Mouse (Mus musculus) retina, postnatal 1 day (tissue): Measurements from ENCODE around the gene S100a8.
A peak's percentile ranks its signal among the peaks of the same experiment; 100 is the strongest.

Experiments
- DNase-seq: peaks from one replicate; pipeline ENCODE4 v3.0.0-alpha.2; 2012

The S100a8 gene

DNA sequence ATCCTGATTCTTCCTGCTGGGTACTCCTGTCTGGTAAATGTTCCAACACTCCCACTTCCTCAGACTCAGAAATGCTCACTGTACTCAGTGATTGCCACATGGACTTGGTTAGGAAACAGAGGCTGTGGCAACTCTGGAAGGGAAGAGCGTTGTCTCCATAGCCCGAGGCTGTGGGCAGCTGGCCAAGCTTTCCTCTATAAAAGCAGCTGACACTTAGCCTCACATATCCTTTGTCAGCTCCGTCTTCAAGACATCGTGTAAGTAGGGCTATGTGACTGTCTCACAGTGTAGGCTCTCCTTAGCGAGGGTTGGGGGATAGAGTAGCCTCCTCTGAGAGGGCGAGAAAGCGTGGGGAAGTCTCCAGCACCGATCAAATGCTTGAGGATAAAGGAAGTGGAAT, at the start of gene S100a8:
TSS of gene S100a8 (plus strand) at position 133 of the 400 bp plus-strand sequence.
- peak; percentile 12 for DNase-seq

DNA sequence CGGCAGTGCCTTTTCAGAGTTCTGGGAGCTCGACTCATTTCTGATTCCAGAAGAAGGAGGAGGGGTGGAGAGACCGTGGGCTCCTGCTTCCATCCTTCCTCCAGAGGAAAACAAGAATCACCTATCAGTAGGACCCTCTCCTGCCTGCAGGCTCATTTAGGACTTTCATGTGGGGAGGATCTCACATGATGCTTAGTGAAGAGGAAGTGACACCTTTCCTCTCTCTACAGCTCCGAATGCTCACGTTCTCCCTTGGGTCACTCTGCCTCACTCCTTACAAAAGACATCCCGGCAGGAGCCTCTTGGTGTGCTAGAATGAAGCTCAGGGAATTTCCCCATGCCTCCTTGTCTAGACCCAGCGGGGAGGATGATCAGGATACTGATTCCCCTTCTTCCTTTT, 47.2 kb upstream of the S100a8 start:
- no peak for DNase-seq

DNA sequence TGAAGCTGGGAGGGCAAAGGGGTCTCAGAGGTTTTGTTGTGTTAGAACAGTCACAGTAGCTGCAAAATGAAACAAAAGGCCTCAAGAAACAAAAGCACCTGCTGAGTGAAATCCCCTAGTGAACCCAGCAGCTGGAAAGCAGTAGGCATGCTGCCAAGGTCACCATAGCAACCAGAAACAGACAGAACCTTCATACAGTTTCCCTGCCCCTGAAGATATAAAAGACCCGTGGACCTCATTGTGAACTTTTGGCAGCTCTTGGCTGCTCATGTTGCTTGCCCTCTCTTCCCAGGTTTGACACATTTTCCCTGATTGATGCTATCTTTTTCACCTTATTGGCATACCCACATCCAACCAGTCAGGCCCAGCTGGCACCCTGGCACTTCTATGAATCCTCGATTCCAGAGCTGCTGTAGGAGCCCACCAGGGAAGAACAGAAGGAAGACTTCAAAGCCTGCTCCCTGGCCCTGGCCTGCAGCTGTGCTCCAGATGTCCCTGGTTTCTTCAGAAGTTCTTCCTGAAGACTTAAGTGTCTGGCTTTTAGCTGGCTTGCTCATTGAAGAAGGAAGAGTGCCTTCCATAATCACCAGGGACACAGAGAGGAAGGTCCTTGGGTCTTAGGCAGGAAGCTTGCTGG, 45.2 kb upstream of the S100a8 start:
- DNase-seq = peak; percentile 96

DNA sequence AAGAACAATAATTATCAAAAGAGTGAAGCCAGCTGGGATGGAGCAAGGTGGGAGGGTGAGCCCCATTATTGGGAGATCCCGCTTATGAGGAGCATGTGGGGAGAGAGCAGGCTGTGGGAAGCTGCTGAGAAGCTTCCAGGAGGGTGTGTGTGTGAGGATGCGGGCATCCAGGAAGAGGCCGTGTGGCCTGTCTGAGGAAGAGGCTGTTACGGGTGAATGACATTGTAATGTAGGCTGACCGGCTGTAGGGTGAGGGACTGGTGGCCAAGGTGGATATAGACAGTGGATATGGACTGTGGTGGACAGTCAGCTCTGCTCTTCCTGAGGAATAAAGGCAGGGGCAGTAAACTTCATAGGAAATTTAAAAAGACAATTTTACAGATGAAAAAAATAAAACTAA, 43.3 kb upstream of the S100a8 start:
- DNase-seq = no peak

DNA sequence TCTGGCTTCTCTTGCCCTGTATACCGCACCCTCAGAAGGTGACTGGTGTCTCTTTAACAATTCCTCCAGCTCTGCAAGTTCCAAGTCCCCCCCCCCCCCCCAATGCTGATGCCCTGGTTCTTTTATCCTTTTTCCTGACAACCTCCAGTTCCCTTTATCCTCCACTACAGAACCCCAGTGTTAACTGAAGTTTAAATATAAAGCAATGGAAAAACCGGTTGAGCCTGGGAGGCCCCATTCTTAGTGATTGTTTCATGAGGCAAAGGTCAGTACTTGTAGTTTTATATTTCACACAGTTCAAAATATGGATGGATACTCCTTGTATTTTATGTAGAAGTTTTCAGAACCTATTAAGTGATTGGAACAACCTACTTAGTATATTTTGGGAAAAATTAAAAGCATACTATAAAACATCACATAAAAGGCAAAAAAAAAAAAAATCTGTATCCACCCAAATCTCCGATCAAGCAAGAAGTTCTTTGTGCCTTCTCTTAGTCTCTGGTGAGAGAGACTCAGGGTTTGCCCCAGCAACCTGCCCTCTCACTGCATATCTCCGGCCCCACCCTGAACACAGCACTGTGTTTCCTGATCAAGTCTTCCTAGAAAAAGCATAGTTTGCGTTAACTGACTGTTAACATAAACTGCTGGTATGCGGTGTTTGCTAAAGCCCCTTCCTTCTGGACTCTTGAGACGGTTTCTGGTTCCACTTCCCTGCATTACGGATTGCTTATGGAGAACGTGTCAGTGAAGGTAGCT, 42.3 kb upstream of the S100a8 start:
- no peak for DNase-seq

DNA sequence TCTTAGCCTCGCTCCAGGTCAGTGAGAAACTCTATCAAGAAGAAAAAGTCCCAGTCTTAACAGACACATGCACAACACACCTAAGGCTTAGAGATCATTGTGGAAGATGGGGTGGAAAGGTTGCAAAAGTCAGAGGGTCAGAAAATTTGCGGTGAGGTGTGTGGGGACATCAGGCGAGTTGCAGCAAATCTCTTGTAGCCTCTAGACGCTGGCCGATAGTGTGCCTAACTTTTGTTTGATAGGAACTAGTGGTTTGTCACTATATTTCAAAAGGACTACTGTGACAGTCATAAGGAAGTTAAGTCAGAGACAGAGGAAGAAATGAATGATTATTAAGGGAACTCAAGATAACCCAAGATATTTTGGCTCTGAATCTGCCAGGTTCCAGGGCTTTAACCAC, 41.4 kb upstream of the S100a8 start:
- no peak for DNase-seq

DNA sequence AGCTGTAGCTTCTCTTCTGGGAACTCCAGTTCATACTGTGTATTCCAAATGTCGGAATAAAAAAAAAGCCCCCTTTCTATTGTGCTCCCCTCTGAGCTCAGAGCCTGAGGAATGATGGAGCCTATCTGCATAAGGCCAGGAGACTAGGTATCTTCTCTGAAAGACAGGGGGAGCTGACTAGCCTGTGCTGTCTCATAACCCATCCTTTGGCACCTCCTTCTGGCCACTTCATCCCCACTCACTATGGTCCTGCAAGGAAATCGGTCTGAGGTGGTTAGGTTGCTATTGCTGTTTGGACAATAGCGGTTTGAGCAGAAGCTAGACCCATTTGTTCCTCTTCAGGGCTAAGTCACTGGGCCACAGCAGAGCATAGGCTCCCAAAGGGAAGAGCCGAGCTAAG, 41.0 kb upstream of the S100a8 start:
- DNase-seq = peak; percentile 63

DNA sequence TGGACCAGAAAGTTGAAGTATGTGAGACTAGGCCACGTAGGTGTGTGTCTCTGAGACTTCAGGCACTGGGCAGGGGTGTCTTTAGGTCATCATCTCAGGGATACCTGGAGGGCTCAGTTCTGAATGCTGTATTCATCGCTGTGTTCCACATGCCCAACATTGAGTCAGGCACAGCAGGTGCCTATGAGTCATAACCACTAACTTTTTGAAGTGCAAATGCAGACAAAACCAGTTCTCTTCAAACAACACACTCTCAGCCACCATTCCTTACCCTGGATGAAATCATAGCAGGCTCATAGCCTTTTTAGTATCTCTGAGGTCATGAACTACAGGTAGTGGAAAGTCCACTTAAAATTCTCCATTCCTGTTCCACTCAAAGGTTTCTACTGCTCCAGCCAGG, 39.5 kb upstream of the S100a8 start:
- no peak for DNase-seq

DNA sequence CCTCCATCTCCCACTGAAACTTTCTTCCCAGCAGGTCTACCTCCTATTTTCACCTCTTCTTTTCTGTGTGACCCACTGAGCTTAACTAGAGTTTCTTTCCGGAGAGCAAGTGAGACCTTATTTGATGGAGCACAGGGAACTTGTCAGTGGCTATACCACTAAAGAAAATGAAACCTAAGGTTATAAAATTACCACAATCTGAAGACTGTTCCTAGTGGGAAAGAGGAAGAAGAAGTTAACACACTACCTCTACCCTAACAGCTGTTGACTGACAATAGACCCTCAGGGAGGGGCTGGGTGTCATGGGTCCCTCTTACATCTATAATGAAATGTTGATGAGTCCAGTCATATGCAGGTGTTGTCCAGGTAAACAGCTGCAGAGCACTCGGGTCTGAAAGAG, 36.8 kb upstream of the S100a8 start:
- no peak for DNase-seq

DNA sequence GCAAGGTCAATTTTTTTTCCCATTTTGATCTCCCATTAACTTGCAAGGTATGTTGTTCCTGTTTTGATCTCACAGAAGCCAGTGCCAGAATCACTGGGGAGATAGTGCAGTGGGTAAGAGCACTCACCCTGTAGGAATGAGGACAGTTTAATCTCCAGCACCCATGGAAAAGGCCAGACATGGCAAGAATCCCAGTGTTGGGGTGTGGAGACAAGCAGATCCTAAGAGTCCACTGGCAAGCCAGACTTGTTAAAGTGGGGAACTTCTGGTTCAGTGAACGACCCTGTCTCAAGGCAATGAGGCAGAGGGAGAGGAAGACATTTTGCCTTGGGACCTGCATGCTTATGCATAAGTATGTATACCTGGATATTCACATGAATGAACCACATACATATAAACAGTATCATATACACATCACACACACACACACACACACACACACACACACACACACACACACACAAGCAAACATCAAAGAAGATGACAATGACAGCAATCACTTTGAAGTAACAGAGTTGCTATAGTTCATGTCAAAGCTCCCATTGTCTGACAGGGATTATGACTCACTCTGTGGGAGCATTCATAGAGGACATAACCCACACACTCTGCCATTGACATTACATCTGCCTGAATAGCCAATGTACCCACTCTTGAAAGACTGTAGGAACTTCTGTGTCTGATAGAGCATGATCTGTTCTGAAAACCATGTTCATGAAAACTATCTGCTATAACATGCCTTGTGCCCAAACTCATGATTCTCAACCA, 30.1 kb upstream of the S100a8 start:
- peak; percentile 25 for DNase-seq

DNA sequence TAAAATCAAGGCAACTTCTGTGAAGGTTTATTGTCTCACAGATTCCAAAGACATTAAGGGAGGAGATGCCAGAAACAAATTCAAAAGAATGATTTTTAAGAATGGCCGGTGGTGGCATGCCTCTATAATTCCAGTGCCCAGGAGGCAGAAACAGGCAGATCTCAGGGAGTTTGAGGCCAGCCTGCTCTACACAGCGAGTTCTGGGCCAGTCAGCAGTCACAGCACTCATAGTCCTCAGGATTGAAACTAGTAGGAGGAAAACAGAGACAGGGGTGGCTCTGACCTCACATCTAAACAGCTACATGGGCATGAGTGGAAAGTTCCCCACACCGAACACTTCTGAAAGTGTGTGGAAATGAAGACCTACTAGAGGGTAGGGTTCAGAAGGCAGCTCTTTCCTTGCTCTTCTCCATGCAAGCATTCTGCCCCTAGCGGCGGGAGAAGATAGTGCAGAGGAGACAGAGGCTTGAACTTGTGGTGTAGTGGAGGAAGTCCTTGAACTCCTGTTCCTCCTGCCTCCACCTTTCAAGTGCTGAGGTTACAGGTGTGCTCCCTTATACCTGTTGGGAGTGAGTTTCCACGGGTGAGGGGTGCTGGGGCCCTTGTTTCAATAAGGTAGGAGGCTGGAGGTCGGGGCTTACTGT, 29.1 kb upstream of the S100a8 start:
- DNase-seq = peak; percentile 59

DNA sequence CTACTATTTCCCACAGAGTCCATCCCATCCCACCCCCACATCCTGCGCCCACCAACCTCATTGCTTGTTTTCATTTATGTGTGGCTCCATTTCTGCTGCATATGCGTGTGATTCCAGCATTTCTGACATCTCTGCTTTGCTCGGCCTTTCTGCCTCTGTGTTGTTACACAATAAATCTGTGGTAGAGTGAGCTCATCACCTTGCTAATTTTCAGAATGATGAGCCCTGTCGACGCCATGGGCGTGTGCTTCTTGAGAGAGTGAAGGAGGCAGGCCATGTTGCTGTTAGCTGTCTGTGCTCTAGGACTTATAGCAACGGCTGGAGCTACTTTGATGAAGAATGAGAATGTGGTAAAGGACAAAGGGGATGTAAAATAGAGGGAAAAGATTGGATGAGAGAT, 27.8 kb upstream of the S100a8 start:
- no peak for DNase-seq

DNA sequence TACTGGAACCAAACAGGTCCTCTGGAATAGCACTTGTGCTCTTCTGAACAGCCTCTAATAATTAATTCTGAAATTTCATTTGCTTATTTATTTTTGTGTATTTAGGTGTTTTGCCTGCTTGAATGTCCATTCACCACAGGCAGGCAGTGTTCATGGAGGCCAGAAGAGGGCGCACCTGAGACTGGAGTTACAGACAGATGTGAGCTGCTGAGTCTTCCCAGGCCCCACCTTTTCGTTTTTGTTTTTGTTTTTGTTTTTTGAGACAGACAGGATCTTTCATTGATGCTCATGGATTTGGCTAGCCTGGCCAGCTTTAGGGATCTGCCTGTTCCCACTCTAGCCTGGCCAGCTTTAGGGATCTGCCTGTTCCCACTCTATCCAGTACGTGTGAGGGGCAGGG, 24.6 kb upstream of the S100a8 start:
- peak; percentile 47 for DNase-seq

DNA sequence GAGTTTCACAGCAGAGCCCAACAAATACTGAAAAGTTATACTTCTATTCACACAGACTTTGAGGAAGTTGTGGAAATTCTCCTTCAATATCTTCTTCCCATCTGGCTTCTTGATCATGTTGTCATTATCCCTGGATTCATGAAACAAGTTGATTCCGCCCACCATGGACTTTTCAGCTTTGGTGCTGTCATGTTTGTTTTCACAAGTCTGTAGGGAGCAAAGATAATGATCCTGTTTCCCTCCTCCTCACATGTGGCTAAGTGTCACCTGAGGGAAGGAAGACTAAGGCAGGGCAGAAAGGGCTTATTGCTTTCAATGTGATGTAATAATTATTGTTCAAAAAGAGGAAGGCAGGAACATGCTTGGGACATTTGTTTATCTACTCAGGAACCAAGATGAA, 21.5 kb upstream of the S100a8 start:
- no peak for DNase-seq

DNA sequence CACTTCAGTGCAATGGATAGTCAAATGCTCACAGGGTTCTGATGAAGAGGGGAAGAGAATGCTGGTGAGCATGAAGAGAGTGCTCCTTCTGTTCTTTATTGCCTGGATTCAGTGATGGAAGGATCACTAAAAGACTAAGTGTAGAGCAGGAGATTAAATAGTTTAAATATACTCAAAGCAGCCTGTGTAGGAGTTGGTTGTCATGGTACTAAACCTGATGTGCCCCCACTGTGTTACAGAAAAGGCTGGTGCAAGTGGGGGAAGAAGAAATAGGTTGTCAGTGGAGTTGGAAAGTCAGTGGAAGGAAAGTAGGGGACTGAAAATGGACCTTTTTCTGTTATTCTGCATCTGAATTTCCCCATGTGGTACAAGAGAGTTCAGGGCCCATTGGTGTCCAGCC, 19.8 kb upstream of the S100a8 start:
- DNase-seq = no peak

DNA sequence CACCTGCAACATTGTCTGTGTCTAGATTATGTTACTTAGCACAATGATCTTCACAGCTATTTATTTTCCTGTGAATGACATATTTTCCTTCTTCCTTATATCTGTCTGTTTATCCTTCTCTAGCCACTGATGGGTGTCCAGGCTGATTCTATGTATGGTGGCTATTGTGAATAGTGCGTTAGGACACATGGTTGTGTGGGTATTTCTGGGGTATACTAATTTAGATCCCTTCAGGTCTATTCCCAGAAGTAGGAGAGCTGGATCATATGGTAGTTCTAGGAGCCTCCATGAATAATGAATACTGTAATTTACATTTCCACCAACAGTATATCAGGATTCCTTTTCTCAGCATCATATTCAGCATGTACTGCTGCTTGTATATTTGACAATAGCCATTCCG, 18.9 kb upstream of the S100a8 start:
- DNase-seq = no peak

DNA sequence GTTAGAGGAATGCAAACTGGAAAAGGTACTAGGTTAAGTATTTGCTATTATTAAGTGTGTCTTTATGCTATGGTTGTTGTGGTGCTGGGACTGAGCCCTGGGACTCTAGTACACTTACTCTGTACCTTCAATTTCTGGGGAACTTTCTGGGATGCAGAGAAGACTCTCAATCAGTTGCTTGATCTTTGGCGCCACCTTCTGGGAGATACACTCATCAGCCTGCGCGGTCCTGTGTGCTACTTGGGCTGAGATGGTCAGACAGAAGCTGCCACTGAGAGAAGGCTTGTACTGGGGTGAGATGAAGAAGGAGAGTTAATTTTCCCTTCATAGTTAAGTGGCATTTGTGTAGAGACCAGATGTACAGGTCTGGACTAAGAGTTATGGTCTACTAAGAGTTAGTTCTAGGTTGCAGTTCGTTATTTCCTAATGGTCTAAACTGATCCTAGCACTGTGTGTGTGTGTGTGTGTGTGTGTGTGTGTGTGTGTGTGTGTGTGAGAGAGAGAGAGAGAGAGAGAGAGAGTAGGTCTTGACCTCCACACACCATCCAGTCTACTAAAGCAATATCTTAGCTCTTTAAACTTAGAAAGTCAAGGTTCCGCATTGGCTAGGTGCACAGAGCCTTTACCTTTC, 15.8 kb upstream of the S100a8 start:
- DNase-seq = peak; percentile 86

DNA sequence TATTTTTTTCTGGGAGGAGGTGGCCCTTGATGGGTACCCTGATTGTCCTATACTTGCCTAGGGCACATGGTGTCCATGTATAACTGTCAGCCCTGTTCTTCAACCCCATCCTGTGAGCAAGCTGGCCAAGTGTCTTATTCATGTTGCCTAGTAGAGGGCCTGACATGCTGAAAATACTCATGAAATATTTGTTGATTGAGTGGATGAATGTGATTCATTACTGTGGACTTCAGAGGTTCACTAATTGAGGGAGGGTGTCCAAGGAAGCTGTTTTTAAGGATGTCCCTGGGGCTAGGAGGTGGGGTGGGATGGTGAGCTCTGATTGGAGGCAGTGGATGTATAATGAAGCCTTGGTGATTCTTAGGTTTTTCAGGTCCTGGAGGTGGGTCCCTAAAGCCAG, 15.1 kb upstream of the S100a8 start, which contains the start of gene S100a7a:
TSS of gene S100a7a (plus strand) at position 301 of the 400 bp plus-strand sequence.
- DNase-seq = no peak

DNA sequence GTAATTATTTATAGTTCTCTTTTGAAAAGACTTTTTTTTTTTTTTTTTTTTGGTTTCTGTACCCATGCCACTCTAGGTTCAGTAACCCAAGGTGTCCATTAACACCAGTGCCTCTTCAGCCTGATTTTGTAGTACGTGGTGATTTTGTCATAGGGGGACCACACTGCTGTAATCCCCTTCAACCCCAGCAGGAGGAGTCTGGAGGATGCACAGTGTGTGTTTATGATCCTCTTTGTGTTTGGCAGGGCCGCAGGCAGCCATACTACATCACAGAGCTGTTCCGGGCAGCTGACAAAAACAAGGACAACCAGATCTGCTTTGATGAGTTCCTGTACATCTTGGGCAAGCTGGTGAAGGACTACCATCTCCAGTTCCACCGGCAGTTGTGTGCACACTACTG, 11.4 kb upstream of the S100a8 start:
- peak; percentile 14 for DNase-seq

DNA sequence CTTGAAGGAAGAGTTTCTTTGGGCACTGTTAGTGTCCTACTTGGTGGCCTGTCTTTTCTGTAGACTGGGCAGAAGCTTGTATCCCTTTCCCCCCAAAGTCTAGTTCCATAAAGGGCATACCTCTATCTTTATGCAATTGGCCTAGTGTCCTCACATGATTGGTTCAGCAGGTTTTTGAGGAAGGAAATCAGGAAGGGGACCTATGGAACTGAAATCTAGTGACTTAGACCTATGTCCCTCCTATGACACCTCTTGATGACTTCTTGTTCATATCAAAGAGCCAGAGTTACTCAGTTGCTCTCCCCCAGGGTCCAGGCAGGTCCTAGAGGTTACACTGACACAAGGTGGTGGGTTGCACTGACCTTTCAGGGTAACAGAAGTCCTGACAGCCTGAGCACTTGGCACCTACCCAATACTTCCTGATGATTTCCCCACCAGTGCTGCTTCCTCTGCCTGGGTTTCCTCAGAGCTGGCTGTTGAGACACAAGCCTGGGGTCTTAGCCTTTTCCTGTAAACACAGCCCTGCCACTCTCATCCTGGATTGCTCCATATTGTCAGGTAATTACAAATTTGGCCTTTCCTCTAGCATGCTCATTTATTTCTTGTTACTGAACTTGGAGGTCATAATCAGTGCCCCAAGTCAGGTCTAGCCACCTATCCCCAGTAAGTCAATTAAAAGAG, 9.3 kb upstream of the S100a8 start:
- DNase-seq = no peak

DNA sequence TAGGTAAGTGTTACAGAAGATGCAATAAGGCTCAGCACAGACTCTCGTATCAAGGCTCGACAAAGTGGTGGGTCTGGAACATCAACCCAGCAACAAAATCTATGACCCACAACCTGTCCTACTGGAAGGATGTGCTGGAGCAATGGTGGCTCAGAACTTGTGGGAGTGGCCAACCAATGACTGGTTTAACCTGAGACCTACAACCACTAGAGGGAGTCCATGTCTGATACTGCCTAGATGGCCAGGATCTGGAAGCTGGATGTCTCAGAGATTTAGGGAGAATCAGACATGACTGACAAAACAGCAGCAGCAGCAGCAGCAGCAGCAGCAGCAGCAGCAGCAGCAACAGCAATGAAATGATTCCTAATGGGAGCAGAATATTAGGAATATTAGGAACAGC, 4.6 kb upstream of the S100a8 start:
- DNase-seq = peak; percentile 20

DNA sequence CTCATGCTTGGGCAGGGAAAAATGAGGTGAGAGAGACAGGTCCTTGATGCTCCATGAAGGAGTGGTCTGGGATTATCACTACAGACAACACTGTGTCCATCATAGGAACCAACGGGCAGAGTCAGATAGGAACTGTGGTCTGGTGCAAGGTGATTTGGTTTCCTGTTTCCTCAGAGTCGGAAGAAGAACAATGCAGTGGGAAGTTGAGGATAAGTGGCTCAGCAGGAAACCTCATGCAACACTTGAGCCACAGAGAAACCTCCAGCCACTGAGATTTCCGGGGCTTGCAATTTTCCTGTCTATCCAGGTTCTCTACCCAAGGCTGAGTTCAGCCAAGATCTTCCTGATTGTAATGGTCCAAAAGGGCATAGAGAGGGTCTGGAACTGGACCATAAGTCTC, 9.9 kb downstream of the S100a8 start:
- DNase-seq = no peak
